Mouse (Mus musculus) regulatory T cell (primary cell): Measurements from ENCODE around the gene Krt15.

Experiments used
- in situ Hi-C: fragments of 300-600 bp; cut with MboI, MseI; formaldehyde crosslinking; loops from one replicate; pipeline ENCODE4 v1.15.1; 2025; ENCODE audit warnings: high pct_unique_total_duplicates

The Krt15 gene

GRCm38 (mm10) chr11:100124901-100125300, 10.8 kb downstream of the Krt15 start:
- in situ Hi-C loops, result no loop called here

DNA sequence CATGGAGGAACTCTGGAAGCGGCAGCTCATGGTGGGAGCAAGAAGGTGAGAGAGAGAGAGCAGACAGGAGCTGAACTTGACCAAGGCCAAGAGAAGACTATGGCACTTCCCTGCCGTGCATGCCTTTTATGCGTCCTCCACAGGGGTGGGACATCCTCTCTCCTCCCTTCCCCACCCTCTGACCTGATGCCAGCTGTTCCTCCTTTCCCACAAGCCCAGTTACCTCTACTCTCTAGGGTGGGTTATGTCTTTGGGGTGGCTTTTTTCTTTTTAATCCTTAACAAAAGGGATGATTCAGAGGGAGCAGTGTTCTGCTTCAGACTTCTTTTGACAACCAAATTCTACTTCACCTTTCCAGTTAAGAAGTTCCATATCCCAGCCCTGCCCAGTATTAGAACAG, 14.3 kb downstream of the Krt15 start, which contains the start of gene Krt13:
Gene Krt13 (minus strand): TSS at position 101 of the 400 bp plus-strand sequence.
- in situ Hi-C loops, result no loop called here

DNA sequence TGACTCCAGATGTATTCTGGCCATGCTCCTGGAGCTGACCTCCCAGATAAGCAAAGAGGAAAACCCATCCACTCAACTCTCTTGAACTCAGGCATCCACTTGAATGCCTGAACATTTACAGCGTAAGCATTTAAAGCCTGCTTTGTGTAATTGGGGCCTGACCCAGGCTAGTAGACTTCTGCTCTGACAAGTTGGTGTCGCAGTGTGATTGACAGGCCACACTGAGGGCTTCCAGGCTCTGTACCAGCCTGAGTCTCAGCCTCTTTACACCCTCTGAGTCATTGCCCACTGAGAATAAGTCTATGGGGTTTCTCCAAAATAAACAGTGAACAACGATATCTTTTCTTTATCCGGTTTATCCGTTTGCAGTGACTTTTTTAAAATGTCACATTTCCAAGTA, 15.4 kb downstream of the Krt15 start:
- in situ Hi-C loops, result no loop called here

- in situ Hi-C loops, result no loop called here
Measured at GRCm38 (mm10) chr11:100113742-100114029, 22.0 kb downstream of the Krt15 start.

DNA sequence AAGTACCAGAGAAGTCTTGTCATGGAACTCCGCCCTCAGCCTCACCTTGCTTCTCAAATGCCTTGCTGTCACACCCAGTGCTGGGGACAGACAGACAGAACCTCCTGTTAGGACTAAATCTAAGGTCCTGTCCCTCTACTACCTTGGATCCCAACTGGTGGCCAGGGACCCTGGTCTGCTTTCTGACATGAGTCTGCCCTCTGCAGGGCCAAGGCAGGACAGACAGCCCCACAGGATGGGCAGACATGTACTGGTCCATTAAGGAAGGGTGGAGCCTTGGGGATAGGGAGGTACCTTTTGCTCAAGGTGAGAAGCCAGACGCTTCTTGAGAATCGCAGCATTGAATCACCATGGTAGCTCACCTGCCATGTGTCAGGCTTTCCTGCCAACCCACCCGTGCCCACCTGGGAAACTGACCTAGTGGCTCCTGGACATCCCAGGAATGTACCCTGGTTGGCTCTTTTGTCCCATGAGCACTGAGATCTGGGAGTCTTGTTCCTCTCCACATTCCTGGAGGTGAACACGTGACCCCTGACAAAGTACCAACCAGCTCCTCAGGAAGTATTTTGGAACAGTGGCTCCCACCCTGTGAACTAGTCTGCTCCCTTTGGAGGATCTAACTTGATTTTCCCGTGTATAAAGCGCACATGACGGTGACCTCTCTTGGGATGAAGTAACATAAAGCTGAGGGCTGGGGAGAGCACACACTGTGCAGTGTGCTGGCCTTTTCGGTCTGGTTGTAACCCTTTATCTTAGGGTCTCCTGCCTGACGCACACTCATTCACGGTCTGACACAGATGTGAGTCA, 22.6 kb downstream of the Krt15 start:
- in situ Hi-C loops, result no loop called here

DNA sequence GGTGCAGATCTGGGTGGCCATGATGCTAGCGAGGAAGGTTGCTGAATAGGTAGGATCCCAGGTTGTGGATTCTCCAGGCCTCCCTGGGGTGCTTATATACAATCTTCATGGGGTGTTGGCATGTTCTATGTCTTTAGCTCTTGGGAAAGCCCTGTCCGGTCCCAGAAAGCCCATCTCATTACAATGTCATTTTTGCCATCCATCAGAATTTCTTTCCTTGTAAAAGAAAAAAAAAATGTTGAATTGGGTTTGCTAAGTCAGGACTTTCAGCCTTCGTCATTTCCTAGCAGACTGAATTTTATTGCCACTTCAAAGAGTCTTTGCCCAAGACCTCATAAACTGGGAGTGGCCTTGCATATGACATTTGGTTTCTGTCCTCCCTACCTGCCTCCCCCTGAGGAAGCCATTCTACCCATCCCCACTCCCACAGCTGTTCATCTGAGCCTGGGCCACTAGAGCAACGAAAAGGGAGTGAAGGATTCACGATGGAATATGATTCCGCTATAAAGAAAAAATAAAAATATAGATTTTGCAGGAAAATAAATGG, 30.1 kb downstream of the Krt15 start, which contains the start of gene Krt36:
Gene Krt36 (minus strand): TSS at position 51 of the 547 bp plus-strand sequence.
- in situ Hi-C loops, result no loop called here

- in situ Hi-C loops, result no loop called here
Measured at GRCm38 (mm10) chr11:100102693-100103429, 32.9 kb downstream of the Krt15 start.

- in situ Hi-C loops, result no loop called here
Measured at GRCm38 (mm10) chr11:100100391-100100790, 35.3 kb downstream of the Krt15 start.

- in situ Hi-C loops, result no loop called here
Measured at GRCm38 (mm10) chr11:100097819-100098218, 37.9 kb downstream of the Krt15 start.

DNA sequence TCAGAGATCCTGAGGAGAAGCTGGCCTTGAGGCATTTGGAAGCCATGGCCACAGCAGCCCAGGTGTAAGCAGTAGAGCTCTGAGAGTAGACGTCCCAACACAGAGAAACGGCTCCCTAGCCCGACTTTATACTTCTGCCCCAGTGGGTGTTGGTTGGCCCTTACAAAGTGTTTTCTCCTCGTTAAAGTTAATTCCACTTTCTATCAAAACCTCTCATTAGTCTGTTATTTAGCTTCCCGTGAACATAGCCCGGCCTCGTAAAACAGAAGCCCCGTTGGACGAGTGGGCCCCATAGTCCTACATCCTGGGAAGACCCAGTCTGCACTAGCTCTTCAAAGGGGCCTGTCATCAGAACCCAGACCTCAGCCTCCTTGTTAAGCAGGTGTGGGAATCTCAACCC, 39.6 kb downstream of the Krt15 start, which contains the start of gene Krt35:
Gene Krt35 (minus strand): TSS at position 101 of the 400 bp plus-strand sequence.
- in situ Hi-C loops, result no loop called here

- in situ Hi-C loops, result no loop called here
Measured at GRCm38 (mm10) chr11:100088378-100089025, 47.2 kb downstream of the Krt15 start.

- in situ Hi-C loops, result no loop called here
Measured at GRCm38 (mm10) chr11:100087861-100088260, 47.9 kb downstream of the Krt15 start, which contains the start of gene Krt32. Gene Krt32 (minus strand): TSS chr11:100088226.
